Mouse (Mus musculus) intestine, postnatal 0 days (tissue): ENCODE results near the gene Arid3c. TPM values are rescaled to one million over a fixed set of nuclear protein-coding genes. Genes with fewer than 3 reads are reported as not detected.

Source experiments
- ATAC-seq: fragments of 200-750 bp; cut with Nextera tagmentation; 2 replicates; pipeline ENCODE4 v1.8.0; 2017; ENCODE audit warnings: mild to moderate bottlenecking, moderate TSS enrichment, moderate library complexity
- H3K27ac ChIP-seq: fragments of 300-500 bp; sonication (generic); 2 replicates; pipeline ENCODE4 v1.5.1; 2014; ENCODE audit warnings: mild to moderate bottlenecking, low read depth, low read length, moderate library complexity
- H3K27me3 ChIP-seq: fragments of 300-500 bp; sonication (generic); replicated peaks from 2 replicates; pipeline ENCODE4 v1.6.1; 2014; ENCODE audit warnings: low read length, mixed read lengths; ENCODE audit not compliant: control insufficient read depth, insufficient read depth
- H3K36me3 ChIP-seq: fragments of 300-500 bp; sonication (generic); 2 replicates; pipeline ENCODE4 v1.6.1; 2014; ENCODE audit warnings: mild to moderate bottlenecking, moderate library complexity; ENCODE audit not compliant: control insufficient read depth, insufficient read depth
- H3K4me1 ChIP-seq: fragments of 300-500 bp; sonication (generic); replicated peaks from 2 replicates; pipeline ENCODE4 v1.6.1; 2014; ENCODE audit warnings: antibody characterized with exemption, low read length, mixed read lengths; ENCODE audit not compliant: control insufficient read depth, insufficient read depth
- H3K4me2 ChIP-seq: fragments of 300-500 bp; sonication (generic); replicated peaks from 2 replicates; pipeline ENCODE4 v1.6.1; 2014; ENCODE audit warnings: low read depth, mild to moderate bottlenecking, moderate library complexity
- H3K4me3 ChIP-seq: fragments of 300-500 bp; sonication (generic); 2 replicates; pipeline ENCODE4 v1.5.1; 2014; ENCODE audit warnings: low read depth, low read length
- H3K9ac ChIP-seq: fragments of 300-500 bp; sonication (generic); 2 replicates; pipeline ENCODE4 v1.6.1; 2014; ENCODE audit warnings: mild to moderate bottlenecking, low read depth, low read length
- H3K9me3 ChIP-seq: fragments of 300-500 bp; sonication (generic); 2 replicates; pipeline ENCODE4 v1.6.1; 2016; ENCODE audit warnings: mixed run types; ENCODE audit not compliant: control insufficient read depth
- CTCF ChIP-seq: sonication (generic); IDR thresholded peaks from 2 replicates; pipeline ENCODE4 v1.5.1; 2016; ENCODE audit warnings: low read depth, mild to moderate bottlenecking, control low read depth, antibody characterized with exemption, moderate library complexity
- WGBS: fragments of 180-500 bp; shearing (Covaris S2); extraction: QIAGEN DNeasy Blood & Tissue Kit; methylation state at CpG from one replicate; pipeline ENCODE4 v1.1.7; 2014; 5-methylcytosine and 5-hydroxymethylcytosine counted together
- polyA plus RNA-seq: library from polyadenylated mRNA; unstranded; fragments of >200 nt; fragmentation: Nextera tagmentation; extraction: Ambion mirVana; gene quantifications from 2 replicates; pipeline ENCODE4 v1.2.1, GENCODE M21; 2015

Arid3c gene
- polyA plus RNA-seq, 1 experiment from 2014 or later: not detected

- peak; percentile 86 for TF ChIP-seq CTCF
- peaks cover 4% of the 10 kb centered on the region; the same call in 1 of the 2 replicates for H3K4me1 ChIP-seq
- no peak overlapping the region for H3K27ac ChIP-seq
- no peak overlapping the region for H3K9ac ChIP-seq
- no peaks in the 10 kb centered on the region for H3K9me3 ChIP-seq
- H3K27me3 ChIP-seq: no peaks in the 10 kb centered on the region
- WGBS: 21% methylated on average over 8 of the region's 8 CpGs
- H3K4me3 ChIP-seq: peak overlapping the region; percentile 85
- ATAC-seq: no peak
- H3K4me2 ChIP-seq: peak overlapping the region; percentile 67
- H3K36me3 ChIP-seq: peaks cover 32% of the 10 kb centered on the region
These were observed 16.7 kb downstream of the Arid3c start for GRCm38 (mm10) chr4:41714276-41714675.

GRCm38 (mm10) chr4:41713197-41714067 lies 17.5 kb downstream of the Arid3c start, which contains the start of gene Rpp25l:
Gene Rpp25l (minus strand): TSS chr4:41713534.
- under 1% methylated on average over 61 of the region's 61 CpGs for WGBS

GRCm38 (mm10) chr4:41712421-41713196 lies 18.3 kb downstream of the Arid3c start:
- peaks cover 4% of the 10 kb centered on the region; the same call in 1 of the 2 replicates for H3K4me1 ChIP-seq
- peak overlapping the region; percentile 82 for H3K9ac ChIP-seq
- no peak for TF ChIP-seq CTCF
- peak overlapping the region; percentile 67 for H3K4me2 ChIP-seq
- WGBS: 37% methylated on average over 31 of the region's 31 CpGs
- peak; percentile 6; the same call in 1 of the 2 replicates for ATAC-seq
- H3K36me3 ChIP-seq: peaks cover 15% of the 10 kb centered on the region
- peak overlapping the region; percentile 85 for H3K4me3 ChIP-seq
- peak overlapping the region; percentile 61; the same call in 1 of the 2 replicates for H3K27ac ChIP-seq
- H3K27me3 ChIP-seq: no peaks in the 10 kb centered on the region
- H3K9me3 ChIP-seq: no peaks in the 10 kb centered on the region

More at GRCm38 (mm10) chr4:41713197-41714067, 17.5 kb downstream of the Arid3c start, which contains the start of gene Rpp25l:
- H3K27ac ChIP-seq: peak within 1 kb of the TSS; percentile 61
- H3K27me3 ChIP-seq: no peaks in the 10 kb centered on the region
- TF ChIP-seq CTCF: peak; percentile 54
- peak within 1 kb of the TSS; percentile 67 for H3K4me2 ChIP-seq
- H3K4me1 ChIP-seq: peaks cover 4% of the 10 kb centered on the region; the same call in 1 of the 2 replicates
- H3K9me3 ChIP-seq: no peaks in the 10 kb centered on the region
- H3K9ac ChIP-seq: peak within 1 kb of the TSS; percentile 82
- H3K36me3 ChIP-seq: peaks cover 24% of the 10 kb centered on the region
- ATAC-seq: peak; percentile 79
- H3K4me3 ChIP-seq: peak within 1 kb of the TSS; percentile 85

GRCm38 (mm10) chr4:41711705-41712375 lies 19.1 kb downstream of the Arid3c start:
- H3K4me1 ChIP-seq: peaks cover 4% of the 10 kb centered on the region; the same call in 1 of the 2 replicates
- no peaks in the 10 kb centered on the region for H3K9me3 ChIP-seq
- WGBS: 70% methylated on average over 16 of the region's 16 CpGs
- H3K27ac ChIP-seq: no peak overlapping the region
- no peak for ATAC-seq
- peak overlapping the region; percentile 67 for H3K4me2 ChIP-seq
- peaks cover 9% of the 10 kb centered on the region for H3K36me3 ChIP-seq
- peak overlapping the region; percentile 85 for H3K4me3 ChIP-seq
- TF ChIP-seq CTCF: no peak
- peak overlapping the region; percentile 82 for H3K9ac ChIP-seq
- no peaks in the 10 kb centered on the region for H3K27me3 ChIP-seq

- 64% methylated on average over 4 of the region's 4 CpGs for WGBS
- peaks cover 4% of the 10 kb centered on the region; the same call in 1 of the 2 replicates for H3K4me1 ChIP-seq
- no peaks in the 10 kb centered on the region for H3K27me3 ChIP-seq
- H3K27ac ChIP-seq: no peak overlapping the region
- H3K36me3 ChIP-seq: no peaks in the 10 kb centered on the region
- H3K4me2 ChIP-seq: no peak overlapping the region
- no peak for ATAC-seq
- no peaks in the 10 kb centered on the region for H3K9me3 ChIP-seq
- H3K4me3 ChIP-seq: no peak overlapping the region
- H3K9ac ChIP-seq: no peak overlapping the region
- TF ChIP-seq CTCF: peak; percentile 47
These were observed 20.7 kb downstream of the Arid3c start for GRCm38 (mm10) chr4:41710229-41710628.
